Mouse (Mus musculus) spleen, adult 2 months (tissue): ENCODE measurements at regions not wholly inside any gene's neighbourhood (a gene's known extent, or its start where the extent isn't known, plus 50 kb on each side); places are given as distances from the start of the nearest gene placed in this dataset.

Experiments
- DNase-seq, 2 experiments: peaks; one replicate each; pipeline versions ENCODE4 v3.0.0 to v3.0.0-alpha.2; 2012 to 2021; ENCODE audit warnings: low spot score in 2 of 2, low read depth in 1 of 2
- H3K27ac ChIP-seq: fragments of 200-500 bp; 2 replicates; pipeline ENCODE4 v1.5.1; 2012; ENCODE audit warnings: low read length, inconsistent platforms; ENCODE audit not compliant: insufficient read depth
- H3K27me3 ChIP-seq: fragments of 200-500 bp; 2 replicates; pipeline ENCODE4 v1.6.1; 2012; ENCODE audit warnings: mild to moderate bottlenecking, moderate library complexity, low read length, inconsistent platforms; ENCODE audit not compliant: control insufficient read depth, insufficient read depth
- H3K36me3 ChIP-seq: fragments of 200-500 bp; 2 replicates; pipeline ENCODE4 v1.6.1; 2012; ENCODE audit warnings: mild to moderate bottlenecking, low read length, inconsistent platforms; ENCODE audit not compliant: control insufficient read depth, insufficient read depth
- H3K4me1 ChIP-seq: fragments of 200-500 bp; 2 replicates; pipeline ENCODE4 v1.6.1; 2011; ENCODE audit warnings: inconsistent platforms; ENCODE audit not compliant: control insufficient read depth, insufficient read depth, insufficient read length
- H3K4me3 ChIP-seq: fragments of 200-500 bp; 2 replicates; pipeline ENCODE4 v1.5.1; 2011; ENCODE audit warnings: mild to moderate bottlenecking, inconsistent platforms; ENCODE audit not compliant: insufficient read depth, insufficient read length; ENCODE audit errors: extremely low read depth
- CTCF ChIP-seq: fragments of 200-500 bp; IDR thresholded peaks from 2 replicates; pipeline ENCODE4 v1.5.1; 2011; ENCODE audit warnings: mild to moderate bottlenecking, inconsistent platforms; ENCODE audit not compliant: insufficient read depth, insufficient read length, insufficient replicate concordance; ENCODE audit errors: extremely low read depth
- POLR2A ChIP-seq: fragments of 200-500 bp; IDR thresholded peaks from 2 replicates; pipeline ENCODE4 v1.6.1; 2011; ENCODE audit warnings: low read depth, low read length, inconsistent platforms
- WGBS: fragments of 180-500 bp; shearing (Covaris S2); methylation state at CpG from one replicate; pipeline ENCODE4 v1.1.7; 2018; 5-methylcytosine and 5-hydroxymethylcytosine counted together

DNA sequence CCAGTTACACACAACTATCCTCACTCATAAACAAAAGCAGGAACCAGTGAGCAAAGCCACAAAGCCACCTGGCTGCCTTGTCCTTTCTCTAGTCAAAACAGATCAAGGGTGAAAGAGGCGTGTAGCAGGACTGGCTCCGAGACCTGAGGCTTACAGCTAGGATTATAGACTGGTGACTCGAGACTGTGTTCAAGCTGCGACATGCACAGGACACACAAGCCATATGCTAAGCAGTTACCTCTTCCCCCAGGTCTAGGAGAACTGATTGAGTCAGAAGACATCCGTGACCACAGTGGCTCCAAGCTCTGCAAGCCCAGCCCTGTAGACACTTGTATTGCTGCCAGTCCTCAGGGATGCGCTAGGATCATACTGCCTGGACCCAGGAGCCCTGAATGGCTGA lies 50.4 kb upstream of the Spred2 start:
- no peak for DNase-seq
- Histone ChIP-seq H3K36me3 (no peaks in the 10 kb centered on the region), H3K27me3 (no peaks in the 10 kb centered on the region), H3K4me1 (no peaks in the 10 kb centered on the region), H3K4me3 (no peak overlapping the region), H3K27ac (no peak overlapping the region)
- WGBS, result 83% methylated on average over 6 of the region's 6 CpGs
- TF ChIP-seq CTCF, result no peak
- TF ChIP-seq POLR2A, result no peak
